Mouse (Mus musculus): ENCODE results near the gene Mtcl1.

Gene Mtcl1

DNA sequence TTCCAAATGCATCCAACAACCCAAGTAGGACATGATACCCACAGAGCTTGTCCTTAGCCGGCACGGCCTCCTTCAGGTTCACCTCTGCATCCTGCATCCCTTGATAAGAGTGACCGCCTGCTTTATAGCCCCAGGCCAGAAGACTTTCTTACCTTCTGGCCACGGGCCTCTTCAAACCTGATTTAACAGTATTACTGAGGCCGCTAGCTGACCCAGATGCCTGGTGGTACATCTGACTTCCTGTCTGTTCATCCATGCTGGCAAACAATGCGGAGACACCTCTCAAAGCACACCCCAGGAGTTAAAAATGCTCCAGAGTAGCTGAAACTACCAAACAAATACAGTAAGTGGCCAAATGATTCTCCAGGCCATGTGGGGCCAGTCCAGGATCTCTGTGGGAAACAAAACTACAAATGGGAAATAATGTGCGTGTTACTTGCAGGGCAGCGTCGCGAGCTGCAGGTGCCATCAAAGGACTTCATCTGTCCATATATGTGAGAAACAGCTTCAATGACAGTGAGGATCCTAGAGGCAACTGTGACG, 38.6 kb downstream of the Mtcl1 start:
- in situ Hi-C loops (cut with MboI; ENCODE audit: low sequenced_read_pairs) = no loop called here

DNA sequence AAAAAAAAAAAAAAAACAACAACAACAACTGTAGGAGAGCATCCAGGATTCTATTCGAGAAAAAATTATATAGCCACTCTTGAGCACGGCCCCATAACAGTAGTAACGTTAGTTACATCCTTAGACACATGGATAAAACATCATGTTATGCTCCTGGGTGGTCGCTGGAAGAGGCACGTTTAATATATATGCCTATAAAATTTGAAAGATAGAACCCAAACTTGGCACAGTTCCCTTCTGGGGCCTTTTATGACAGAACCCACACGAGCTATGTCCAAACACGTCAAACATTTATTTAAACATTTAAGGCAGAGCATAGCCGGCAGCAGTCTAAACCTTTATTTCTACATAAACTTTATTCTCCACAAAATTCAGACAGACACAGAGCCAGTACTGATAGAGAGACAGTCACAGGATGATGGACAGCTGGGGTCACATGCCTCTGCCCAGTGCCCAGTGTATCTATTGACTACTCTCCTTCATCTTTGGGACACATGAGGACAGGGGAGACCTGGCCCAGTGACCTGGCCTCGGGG, 40.4 kb downstream of the Mtcl1 start:
- in situ Hi-C loops (cut with MboI; ENCODE audit: low sequenced_read_pairs) = no loop called here

DNA sequence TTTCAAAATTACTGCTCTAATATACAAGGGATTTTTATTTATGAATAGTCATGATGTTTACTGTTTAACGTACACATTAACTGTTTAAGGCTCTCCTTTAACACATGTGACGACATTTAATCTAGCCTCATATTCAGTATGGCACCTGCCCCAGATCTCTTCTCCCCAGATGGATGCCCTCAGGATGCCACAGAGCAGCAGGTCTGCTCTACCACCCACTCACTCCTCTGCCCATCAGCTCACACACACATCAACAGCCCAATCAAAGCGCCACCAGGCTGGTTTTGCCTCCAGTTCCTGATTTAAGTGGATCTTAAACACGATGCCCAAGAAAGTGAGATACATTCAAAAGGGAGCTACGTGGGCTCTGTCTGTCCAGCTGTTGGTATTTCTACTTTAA, 41.1 kb downstream of the Mtcl1 start:
- in situ Hi-C loops (cut with MboI; ENCODE audit: low sequenced_read_pairs) = no loop called here

DNA sequence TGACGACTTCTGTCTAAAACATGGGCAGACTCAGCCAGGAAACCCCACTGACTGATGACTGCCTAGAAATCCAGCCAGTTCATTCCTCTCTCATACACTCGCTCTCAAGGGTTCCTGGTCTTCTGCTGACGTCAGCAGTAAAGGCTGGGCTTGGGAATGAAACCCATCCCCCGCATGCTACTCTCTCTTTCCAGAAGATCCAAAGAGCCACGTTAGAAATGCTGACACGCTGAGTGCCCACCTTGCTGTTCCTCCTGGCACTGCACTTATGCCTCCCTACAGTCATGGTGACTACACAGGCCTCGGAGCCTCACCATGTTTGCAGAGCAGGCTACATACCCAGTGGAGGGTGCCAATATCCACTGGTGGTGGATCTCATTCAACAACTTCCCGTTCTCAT, 41.7 kb downstream of the Mtcl1 start:
- in situ Hi-C loops (cut with MboI; ENCODE audit: low sequenced_read_pairs) = no loop called here

DNA sequence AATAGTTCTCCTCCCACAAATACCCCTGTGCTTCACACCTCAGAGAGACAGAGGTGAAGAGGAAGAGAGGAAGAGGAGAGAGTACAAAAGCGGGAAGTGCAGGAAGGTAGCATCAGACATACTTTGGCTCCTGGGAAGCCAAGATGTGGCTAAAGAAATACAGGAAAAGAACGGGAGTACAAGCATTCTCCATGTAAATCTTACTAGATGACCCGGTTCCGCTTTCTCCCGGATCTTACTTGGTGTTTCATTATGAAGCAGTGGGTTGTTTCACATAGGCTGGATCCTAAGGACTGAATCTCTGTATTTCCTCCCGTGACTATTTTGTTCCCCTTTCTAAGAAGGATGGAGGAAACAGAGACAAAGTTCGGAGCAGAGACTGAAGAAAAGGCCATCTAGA, 43.9 kb downstream of the Mtcl1 start:
- in situ Hi-C loops (cut with MboI; ENCODE audit: low sequenced_read_pairs) = no loop called here

DNA sequence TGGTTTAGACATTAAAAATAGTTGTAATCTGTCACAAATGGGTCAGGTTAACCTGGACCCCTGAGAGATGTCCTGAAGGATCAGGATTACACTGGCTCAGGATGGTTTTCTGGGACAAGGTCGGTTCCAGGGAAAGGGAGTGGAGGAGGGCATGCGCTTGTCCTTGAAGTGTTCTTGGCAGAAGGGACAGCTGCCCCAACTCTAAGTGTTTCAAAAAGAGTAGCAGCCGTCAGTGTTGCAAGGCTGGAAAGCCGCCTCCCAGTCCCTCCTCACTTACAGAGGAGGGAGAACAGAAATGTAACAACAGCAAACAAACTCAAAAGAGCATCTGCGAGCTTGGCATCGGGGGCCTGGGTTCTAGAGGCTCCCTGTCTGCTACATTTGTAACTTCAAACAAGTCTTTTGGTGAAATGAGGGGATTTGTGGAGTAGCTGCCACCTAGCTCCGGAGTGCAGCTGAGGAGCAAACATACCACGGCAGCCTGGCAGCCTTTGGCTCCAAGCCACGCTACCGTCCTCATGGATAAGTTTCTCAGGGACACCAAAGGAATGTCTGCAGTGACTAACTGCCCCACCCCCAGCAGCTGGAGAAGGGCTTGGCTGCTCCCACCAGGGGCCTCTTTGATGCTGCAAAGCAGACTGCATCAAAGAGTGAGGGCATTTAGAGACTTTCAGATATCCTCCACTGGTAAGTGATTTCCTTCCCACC, 44.5 kb downstream of the Mtcl1 start:
- in situ Hi-C loops (cut with MboI; ENCODE audit: low sequenced_read_pairs) = no loop called here

DNA sequence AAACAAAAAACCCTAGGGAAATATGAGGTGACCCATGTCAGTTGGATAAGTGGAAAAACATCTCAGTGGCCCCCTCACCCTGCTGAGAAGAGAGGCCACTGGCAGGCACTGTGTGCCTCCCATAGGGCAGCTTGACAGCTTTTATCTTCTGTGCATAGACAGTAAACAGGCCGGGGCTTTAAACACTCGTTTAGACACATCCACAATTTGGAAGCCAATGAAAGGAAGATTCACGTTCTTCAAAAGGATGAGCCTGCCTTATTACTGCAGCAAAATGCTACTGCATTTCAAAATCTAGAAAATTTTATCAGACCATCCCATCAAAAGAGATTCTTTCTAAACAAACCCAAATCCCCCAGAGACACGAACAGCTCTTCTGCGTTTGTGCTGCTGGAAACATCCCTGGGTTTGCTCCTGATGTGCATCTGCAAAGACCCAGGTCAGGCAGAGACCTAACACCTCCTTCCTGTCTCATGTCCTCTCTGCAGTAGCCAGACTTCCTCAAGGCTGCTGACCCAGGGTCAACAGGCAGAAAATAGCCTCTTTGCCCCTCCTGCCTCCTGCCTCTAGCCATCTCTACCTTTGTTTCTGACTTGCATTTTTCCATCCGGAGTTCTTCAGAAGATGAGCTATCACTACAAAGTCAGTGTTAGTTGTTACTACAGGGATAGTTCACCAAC, 46.6 kb downstream of the Mtcl1 start:
- in situ Hi-C loops (cut with MboI; ENCODE audit: low sequenced_read_pairs) = no loop called here

DNA sequence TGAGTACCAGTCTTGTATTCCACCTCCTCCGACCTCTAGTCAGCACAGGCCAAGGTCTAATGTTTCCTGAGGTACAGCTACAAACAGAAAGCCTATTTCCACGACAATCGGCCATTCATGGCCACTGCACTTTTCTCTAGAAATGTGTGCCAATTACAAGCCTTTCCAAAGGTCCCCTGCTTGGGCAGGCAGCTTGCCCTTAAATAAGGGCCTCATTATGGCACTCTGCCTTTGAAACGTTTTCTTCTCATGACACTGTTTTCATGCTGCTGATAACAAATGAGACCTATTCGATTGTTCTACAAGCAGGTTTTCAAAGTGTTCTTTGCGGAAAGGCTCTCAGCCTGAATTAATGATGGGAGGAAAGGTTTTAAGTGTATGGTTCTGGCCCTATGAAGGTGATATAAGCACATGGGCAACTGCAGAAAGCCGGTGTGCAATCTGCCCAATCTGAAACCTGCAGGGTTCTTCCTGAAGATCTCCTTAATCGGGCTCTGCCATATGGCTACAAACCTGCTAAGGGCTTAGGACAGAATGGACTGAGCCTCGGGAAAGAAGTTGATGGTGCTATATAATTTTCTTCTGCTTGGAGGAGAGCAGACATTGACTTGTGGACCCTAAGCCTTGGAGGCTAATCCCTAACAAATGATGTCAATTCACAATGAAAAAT, 47.8 kb downstream of the Mtcl1 start:
- in situ Hi-C loops (cut with MboI; ENCODE audit: low sequenced_read_pairs) = no loop called here

DNA sequence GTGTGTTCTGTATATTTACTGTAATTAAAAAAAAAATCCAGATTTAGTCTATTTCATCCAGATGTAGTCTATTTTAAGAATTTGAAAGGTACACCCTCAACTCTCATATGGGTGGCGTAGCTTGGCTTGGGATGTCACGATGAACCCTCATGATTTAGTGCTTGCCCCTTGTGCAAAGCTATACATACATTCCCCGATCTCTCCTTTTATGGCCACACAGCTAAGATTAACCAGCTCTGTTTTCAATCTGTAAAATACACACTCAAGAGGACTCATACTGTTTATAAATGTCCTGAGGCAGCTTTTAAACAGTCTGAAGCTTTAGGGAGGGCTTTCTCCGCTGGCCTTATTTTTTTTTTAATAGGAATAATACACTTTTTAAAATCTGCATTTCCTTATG, 49.8 kb downstream of the Mtcl1 start:
- in situ Hi-C loops (cut with MboI; ENCODE audit: low sequenced_read_pairs) = no loop called here

DNA sequence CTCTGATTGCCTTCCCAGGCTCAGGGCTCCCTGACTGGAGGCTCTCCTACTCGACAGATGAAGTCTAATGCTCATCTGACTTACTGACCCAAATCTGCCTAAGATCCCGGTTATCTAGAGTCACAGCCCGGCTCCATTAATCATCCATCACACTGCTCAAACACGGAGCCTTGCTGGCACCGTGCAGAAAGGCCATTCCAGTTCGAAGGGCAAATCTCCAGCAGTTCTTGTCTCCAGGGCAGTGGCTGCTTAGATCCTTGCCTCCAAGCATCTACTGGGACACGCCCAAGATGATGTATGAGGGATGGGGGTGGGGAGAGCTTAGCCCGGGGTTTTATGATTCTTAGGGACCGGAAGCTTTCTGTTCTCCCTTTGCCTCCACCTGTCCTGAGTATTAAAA, 55.0 kb downstream of the Mtcl1 start:
- in situ Hi-C loops (cut with MboI; ENCODE audit: low sequenced_read_pairs) = no loop called here

DNA sequence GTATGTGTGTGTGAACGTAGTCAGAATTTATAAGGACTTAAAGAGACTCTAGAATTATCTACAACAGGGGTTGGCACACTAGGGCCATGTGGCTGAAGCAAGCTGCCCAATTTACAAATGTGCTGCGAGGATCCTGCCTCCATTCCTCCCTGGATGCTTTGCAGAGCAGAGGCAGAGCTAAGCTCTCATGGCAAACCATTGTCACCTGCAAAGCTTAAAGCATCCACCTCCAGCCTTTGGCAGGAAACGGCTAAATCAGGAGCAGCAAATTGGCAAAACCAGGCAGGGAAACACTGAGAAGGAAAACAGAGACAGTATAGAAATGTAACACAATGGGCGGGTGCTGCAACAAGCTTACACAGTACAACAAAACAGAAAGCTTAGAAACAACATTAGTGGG, 61.2 kb downstream of the Mtcl1 start:
- in situ Hi-C loops (cut with MboI; ENCODE audit: low sequenced_read_pairs) = no loop called here

DNA sequence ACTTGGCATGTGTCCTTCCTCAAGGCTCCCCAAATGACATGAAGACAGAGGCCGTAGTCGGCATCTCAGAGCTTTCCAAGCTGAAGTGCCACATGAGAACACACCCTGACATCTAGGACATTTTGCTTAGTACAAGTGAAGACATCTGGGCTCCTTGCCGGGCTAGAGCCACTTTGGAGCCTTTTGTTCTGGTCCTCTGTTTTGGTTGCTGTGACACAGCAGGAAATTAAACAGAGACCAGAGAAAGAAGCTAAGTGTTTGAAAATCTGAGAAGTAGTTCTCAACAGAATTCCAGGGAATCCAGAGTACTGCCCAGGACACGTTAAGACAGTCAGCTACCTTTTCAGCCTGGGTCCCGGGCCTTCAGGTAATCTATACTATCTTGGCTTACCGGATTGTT, 68.2 kb downstream of the Mtcl1 start:
- in situ Hi-C loops (cut with MboI; ENCODE audit: low sequenced_read_pairs) = no loop called here

DNA sequence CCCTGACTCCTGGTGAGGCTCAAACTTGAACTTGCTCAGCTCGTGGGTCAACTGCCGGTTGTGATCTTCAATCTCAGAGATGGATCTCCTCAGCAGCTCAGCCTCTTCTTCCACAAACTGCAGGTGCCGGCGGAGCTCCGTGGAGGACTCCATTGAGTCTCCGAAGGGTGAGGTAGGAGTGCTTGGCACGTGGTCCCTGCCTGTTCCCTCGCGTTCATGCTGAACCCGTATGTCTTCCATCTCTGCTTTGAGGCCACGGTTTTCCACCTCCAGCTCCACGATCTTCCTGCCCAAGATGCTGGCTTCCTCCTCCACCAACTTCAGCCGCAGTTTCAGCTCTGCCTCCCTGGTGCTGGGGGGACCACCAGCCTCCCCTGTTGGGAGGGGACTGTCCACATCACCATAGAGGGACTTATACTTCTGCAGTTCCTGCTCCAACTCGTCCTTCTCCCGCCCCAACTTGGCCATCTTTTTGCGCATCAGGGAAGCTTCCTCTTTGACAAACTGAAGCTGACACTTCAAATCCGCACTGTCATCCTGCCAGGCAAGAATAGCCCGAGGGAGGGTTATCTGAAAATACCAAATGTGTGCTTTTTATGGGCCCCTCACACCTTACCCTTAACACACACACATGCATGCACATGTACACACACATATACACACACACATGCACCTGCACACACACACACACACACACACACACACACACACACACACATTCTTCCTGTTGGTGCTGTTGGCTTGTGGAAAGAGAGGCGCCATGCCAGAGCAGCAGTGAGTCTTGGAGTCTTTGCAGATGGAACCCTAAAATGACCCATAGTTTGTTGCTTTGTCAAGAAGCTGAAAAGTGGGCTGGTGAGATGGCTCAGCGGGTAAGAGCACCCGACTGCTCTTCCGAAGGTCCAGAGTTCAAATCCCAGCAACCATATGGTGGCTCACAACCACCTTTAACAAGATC, 69.4 kb downstream of the Mtcl1 start:
- in situ Hi-C loops (cut with MboI; ENCODE audit: low sequenced_read_pairs) = no loop called here

DNA sequence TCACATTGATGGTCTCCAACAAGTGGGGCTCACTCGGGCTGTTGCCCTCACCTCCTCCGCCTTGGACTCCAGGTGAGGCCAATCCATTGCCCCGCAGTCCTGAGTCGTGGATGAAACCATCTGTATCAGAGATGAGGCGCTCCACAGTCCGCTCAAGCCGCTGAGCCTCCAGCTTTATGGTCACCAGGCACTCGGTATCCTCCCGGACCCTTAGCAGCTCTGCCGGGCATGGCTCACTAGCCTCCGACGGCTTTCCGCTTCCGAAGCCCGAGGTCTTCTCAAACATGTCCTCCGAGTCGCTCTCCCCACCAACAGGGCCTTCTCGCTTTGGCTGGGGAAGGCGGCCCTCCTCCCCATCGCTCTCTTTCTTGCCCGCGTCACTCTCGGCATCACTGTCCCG, 70.2 kb downstream of the Mtcl1 start:
- in situ Hi-C loops (cut with MboI; ENCODE audit: low sequenced_read_pairs) = no loop called here

DNA sequence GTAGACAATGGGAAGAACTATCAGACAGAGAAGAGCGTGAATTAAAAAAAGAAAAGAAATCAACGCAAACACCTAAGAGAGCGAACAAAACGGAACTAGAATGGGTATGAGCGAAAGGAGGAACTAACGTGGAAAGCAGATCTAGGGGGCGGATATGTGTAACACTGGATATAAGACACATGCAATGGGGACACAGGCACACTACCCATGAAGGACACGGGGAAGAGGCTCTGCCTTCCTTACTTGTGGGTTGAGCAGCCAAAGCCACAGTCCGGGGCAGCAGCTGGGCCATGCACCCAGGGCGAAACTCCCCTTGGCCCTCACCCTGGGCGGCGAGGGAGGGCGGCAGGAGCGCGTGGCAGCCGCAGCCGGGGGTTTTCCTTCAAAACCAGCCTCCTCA, 71.4 kb downstream of the Mtcl1 start:
- in situ Hi-C loops (cut with MboI; ENCODE audit: low sequenced_read_pairs) = no loop called here

DNA sequence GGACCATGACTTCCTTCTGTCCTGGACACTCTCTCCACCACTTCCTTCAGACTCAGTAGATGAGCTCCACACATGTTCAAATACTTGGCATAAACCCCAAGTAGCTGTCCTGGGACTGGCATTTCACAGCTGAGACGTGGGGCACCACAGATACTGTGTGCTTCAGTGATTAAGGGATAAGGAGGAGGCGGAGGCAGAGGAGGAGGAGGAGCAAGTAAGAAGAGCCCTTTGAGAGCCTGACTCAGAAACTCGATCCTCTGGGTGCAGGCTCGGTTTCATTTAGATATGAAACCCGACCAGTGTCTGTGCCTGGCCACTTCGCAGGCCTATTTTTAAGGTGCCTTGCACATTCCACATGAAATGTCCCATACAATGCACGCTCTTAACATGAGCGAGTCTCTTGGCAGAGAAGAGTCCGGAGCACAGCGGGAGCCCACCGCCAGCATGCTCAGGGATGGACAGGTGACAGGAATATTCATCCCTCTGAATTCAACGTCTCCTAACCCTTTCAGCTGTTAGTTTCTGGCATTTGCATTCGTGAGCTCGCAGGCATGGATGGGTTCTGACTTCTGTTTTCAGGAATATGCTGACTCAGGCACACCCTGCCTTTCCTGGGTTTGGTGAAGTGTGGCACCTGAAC, 74.8 kb downstream of the Mtcl1 start:
- in situ Hi-C loops (cut with MboI; ENCODE audit: low sequenced_read_pairs) = no loop called here

DNA sequence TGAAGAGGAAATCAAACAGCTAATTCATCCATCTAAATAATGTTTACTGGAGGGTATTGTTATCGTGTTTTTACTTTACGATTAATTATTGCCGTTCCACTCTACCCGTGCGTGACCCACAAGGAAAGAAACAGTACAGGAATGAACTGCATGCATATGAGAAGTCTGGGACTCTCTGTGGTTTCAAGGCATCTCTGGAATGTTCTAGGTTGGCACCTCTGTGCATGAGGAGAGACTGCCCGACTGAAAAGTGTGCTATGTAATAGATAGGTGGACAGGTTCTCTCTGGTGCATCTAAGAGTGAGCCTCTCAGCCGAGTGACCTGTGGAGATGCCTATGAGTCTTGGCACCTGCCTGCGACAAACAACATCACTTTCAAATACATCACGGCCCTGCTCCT, 78.7 kb downstream of the Mtcl1 start:
- in situ Hi-C loops (cut with MboI; ENCODE audit: low sequenced_read_pairs) = no loop called here

DNA sequence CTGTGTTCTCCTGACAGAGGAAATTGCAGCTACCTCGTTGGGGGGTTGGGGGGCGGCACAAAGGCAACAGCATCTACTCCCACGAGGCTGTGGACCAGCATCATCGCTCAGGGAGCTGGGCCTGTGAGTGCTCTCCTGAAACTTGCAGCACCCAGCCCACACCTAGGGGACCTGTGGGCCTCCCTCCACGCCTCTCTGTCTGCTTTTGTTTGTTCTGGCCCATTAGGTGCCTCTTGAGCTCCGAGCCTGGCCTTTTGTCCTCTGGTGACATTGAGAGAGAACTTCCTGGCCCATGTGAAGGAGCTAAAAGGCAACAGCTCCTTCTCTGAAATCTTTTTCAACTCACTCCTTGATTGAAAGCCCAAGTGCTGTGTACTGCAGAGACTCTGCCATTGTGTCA, 79.8 kb downstream of the Mtcl1 start:
- in situ Hi-C loops (cut with MboI; ENCODE audit: low sequenced_read_pairs) = no loop called here

DNA sequence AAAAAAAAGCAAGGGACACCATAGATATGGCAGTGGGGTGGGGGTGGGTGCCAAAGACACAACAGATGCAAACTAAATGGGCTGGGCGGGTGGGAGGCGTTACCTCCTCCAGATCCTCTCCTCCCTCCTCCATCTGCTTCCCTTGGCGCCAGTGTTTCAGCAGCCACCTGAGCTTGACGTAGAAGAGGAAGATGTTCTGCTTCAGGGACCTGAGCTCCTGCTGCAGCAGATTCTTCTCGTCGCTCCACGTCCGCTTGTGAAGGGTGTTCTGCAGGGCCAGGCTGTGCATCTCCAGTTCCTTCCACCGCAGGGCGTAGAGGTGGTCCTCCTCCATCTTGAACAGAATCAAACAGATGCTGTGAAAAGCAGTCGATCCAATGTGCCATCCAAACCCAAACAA, 81.4 kb downstream of the Mtcl1 start:
- in situ Hi-C loops (cut with MboI; ENCODE audit: low sequenced_read_pairs) = no loop called here

DNA sequence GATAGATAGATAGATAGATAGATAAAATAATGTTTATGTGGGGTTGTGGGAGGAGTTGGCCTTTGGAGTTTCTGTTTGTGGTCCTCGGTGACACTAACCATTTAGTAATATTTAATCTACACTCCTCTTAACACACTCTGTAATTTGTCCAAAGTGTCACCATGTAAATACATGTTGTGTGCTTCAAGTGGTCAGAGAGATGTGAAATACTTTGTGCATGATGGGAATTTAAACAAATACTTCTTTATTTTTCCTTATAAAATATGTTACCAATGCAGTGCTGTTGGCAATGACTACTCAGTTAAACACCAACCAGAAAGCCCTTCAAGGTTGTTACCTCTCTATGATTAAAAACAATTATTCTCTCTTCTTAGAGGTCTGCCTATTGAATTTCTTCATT, 83.9 kb downstream of the Mtcl1 start:
- in situ Hi-C loops (cut with MboI; ENCODE audit: low sequenced_read_pairs) = no loop called here
